Mouse (Mus musculus): Measurements from ENCODE around the gene Lrrc71. TPM values are rescaled to one million over a fixed set of nuclear protein-coding genes. Genes with fewer than 3 reads are reported as not detected.

Gene Lrrc71
- polyA plus RNA-seq, 1 experiment: 0.08 TPM

DNA sequence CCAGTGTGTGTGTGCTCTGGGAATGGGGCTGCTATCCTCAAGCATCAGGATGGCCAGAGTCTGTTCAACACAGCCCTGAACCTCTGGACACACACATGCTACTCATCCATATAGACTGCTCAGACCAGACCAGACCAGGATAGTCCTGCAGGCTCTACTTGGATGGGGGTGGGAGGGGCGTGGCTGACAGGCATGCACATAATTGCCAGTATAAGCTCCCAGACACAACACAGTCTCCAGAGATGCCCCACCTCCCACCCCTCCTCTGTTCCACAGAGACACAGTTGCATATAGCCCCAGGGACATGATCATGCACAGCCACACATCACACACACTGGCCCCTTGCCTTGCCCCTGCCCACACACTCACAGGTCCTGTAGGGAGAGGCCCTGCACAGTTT, 40.8 kb upstream of the Lrrc71 start:
- TF ChIP-seq MAX (IDR thresholded peaks at IDR 0.05): no peak
- no peak for TF ChIP-seq MYOG (IDR thresholded peaks at IDR 0.05; ENCODE audit: control insufficient read depth, extremely low read depth, insufficient read length)
- no peak for TF ChIP-seq CEBPB (IDR thresholded peaks at IDR 0.05; ENCODE audit: low read depth)
- TF ChIP-seq USF1 (IDR thresholded peaks at IDR 0.05; ENCODE audit: low read depth): no peak
- TF ChIP-seq CTCF (IDR thresholded peaks at IDR 0.05; ENCODE audit: control insufficient read depth, insufficient read depth, insufficient read length): no peak
- TF ChIP-seq FOSL1 (IDR thresholded peaks at IDR 0.05; ENCODE audit: insufficient read depth, low read length, poor library complexity, severe bottlenecking): no peak
- TF ChIP-seq MYOD1 (IDR thresholded peaks at IDR 0.05; ENCODE audit: control insufficient read depth, insufficient read length, low read depth): no peak
- Histone ChIP-seq H3K27me3 (ENCODE audit: control insufficient read depth, insufficient read depth, insufficient read length) (peaks cover 78% of the 10 kb centered on the region), H3K4me3 (ENCODE audit: insufficient read depth, poor library complexity, severe bottlenecking) (no peak overlapping the region), H3K79me3 (ENCODE audit: low read depth) (no peaks in the 10 kb centered on the region), H3ac (ENCODE audit: control insufficient read depth, insufficient read length, low read depth) (no peak overlapping the region), H3K36me3 (ENCODE audit: control insufficient read depth, insufficient read depth) (no peaks in the 10 kb centered on the region), H3K79me2 (ENCODE audit: control insufficient read depth, insufficient read depth) (no peaks in the 10 kb centered on the region)

DNA sequence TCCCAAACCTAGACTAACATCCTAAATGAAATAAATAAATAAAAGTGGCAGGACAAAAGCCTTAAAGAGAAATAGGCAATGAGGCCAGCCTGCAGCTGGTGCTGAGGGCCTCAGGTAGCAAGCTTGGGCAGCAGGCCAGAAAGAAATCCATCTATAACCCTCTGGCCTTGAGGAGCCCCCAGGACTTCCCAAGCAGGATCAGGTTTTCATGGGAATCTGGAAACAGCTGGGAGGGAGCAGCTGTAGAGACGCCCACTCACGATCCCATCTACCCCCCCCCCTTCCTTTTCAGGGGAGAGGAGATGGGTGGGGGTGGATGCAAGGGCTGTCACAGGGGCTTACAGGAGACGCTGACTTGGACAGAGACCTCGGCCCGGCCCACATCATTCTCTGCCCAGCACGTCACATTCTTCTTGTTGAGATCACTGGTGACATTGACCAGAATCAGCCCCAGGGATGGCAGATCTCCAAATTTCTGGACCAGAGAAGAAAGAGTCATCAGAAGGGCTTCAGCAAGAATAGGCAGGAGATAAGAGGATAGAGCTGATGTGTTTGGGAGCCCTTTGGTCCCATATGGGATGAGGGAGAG, 37.3 kb upstream of the Lrrc71 start:
- H3K36me3 ChIP-seq (ENCODE audit: control insufficient read depth, insufficient read depth): no peaks in the 10 kb centered on the region
- TF ChIP-seq USF1 (IDR thresholded peaks at IDR 0.05; ENCODE audit: low read depth) (no peak), CEBPB (IDR thresholded peaks at IDR 0.05; ENCODE audit: low read depth) (no peak), FOSL1 (IDR thresholded peaks at IDR 0.05; ENCODE audit: insufficient read depth, low read length, poor library complexity, severe bottlenecking) (no peak), CTCF (IDR thresholded peaks at IDR 0.05; ENCODE audit: control insufficient read depth, insufficient read depth, insufficient read length) (no peak), MAX (IDR thresholded peaks at IDR 0.05) (no peak), MYOD1 (IDR thresholded peaks at IDR 0.05; ENCODE audit: control insufficient read depth, insufficient read length, low read depth) (no peak), MYOG (IDR thresholded peaks at IDR 0.05; ENCODE audit: control insufficient read depth, extremely low read depth, insufficient read length) (no peak)
- no peaks in the 10 kb centered on the region for H3K79me2 ChIP-seq (ENCODE audit: control insufficient read depth, insufficient read depth)
- H3K4me3 ChIP-seq (ENCODE audit: insufficient read depth, poor library complexity, severe bottlenecking): no peak overlapping the region
- no peaks in the 10 kb centered on the region for H3K79me3 ChIP-seq (ENCODE audit: low read depth)
- no peak overlapping the region for H3ac ChIP-seq (ENCODE audit: control insufficient read depth, insufficient read length, low read depth)
- H3K27me3 ChIP-seq (ENCODE audit: control insufficient read depth, insufficient read depth, insufficient read length): peaks cover 76% of the 10 kb centered on the region

DNA sequence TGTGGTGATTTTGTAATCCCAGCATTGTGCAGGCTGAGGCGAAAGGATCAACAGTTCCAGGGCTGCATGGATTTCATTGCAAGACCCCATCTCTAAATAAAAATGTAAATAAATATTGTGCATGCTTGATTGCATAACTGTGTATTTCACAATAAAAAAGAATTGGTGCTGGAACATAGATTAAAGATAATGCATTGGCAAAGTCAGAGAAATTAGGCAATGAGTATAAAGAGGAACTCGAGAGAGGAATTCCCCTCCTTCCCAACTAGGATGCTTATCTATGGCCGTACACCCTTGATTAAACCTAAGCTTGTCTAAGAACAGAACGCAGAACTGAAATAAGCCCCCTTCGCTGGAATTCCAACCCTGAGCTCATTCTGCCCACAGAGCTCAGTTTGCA, 36.7 kb upstream of the Lrrc71 start:
- H3K36me3 ChIP-seq (ENCODE audit: control insufficient read depth, insufficient read depth): no peaks in the 10 kb centered on the region
- no peak overlapping the region for H3K4me3 ChIP-seq (ENCODE audit: insufficient read depth, poor library complexity, severe bottlenecking)
- peaks cover 78% of the 10 kb centered on the region for H3K27me3 ChIP-seq (ENCODE audit: control insufficient read depth, insufficient read depth, insufficient read length)

DNA sequence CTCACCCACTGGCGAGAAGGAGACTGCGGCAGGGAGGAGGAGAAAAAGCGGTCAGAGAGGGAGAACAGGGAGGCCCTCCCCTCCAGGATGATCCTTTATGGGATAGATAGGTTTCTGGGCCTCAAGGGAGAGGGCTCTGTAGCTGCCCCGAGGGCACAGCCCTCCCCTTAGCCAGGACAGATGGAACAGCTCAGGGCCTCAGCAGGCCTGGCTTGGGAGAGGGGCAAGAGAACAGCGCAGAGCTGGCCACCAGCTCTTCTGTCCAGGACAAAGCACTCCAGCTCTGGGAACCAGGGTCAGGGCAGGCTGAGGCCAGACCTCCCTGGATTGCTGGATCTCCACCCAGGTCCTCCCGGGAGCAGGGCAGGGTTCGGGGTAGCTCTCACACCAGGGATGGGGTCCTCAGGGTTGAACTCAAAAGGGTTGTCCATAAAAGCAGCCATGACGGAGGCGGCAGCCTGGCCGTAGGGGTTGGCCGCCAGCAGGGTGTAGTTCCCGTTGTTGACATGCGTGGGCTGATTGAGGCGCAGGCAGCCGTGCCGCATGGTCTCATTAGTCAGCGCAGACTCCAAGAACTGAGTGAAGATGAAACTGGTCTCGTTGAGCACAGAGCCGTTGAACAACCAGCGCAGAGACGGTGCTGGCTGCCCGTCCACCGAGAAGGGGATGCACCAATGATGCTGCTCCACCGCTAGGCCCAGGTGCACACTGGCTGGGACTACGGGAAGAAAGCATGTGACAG, 35.0 kb upstream of the Lrrc71 start:
- H3K79me2 ChIP-seq (ENCODE audit: control insufficient read depth, insufficient read depth): no peaks in the 10 kb centered on the region
- no peaks in the 10 kb centered on the region for H3K36me3 ChIP-seq (ENCODE audit: control insufficient read depth, insufficient read depth)
- TF ChIP-seq CTCF (IDR thresholded peaks at IDR 0.05; ENCODE audit: control insufficient read depth, insufficient read depth, insufficient read length) (no peak), FOSL1 (IDR thresholded peaks at IDR 0.05; ENCODE audit: insufficient read depth, low read length, poor library complexity, severe bottlenecking) (no peak), USF1 (IDR thresholded peaks at IDR 0.05; ENCODE audit: low read depth) (no peak), MYOD1 (IDR thresholded peaks at IDR 0.05; ENCODE audit: control insufficient read depth, insufficient read length, low read depth) (no peak)
- H3ac ChIP-seq (ENCODE audit: control insufficient read depth, insufficient read length, low read depth): no peak overlapping the region
- no peak overlapping the region for H3K4me3 ChIP-seq (ENCODE audit: insufficient read depth, poor library complexity, severe bottlenecking)
- no peaks in the 10 kb centered on the region for H3K79me3 ChIP-seq (ENCODE audit: low read depth)
- H3K27me3 ChIP-seq (ENCODE audit: control insufficient read depth, insufficient read depth, insufficient read length): peaks cover 80% of the 10 kb centered on the region

More for the DNA sequence above, 36.7 kb upstream of the Lrrc71 start:
- no peak overlapping the region for H3ac ChIP-seq (ENCODE audit: control insufficient read depth, insufficient read length, low read depth)
- H3K79me3 ChIP-seq (ENCODE audit: low read depth): no peaks in the 10 kb centered on the region
- TF ChIP-seq MAX (IDR thresholded peaks at IDR 0.05) (no peak), FOSL1 (IDR thresholded peaks at IDR 0.05; ENCODE audit: insufficient read depth, low read length, poor library complexity, severe bottlenecking) (no peak)
- H3K79me2 ChIP-seq (ENCODE audit: control insufficient read depth, insufficient read depth): no peaks in the 10 kb centered on the region

DNA sequence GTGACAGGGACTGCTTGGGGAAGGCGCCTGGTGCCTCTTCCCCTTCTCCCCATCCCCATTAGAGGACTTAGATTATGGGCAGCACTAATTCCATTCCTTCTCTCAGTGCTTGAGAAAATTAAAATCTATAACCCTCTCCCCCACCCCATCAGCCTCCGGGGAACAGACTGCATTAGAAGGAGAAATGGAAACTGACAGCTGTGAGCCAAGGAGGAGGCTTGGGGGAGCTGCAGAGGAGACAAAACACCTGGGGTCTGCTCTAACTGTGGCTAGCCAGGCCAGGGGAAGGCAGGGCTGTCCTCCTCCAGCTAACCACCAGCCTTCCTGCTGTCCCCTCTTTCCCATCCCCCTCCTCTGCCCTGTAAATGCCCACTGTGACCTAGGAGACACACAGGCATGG, 30.7 kb upstream of the Lrrc71 start:
- Histone ChIP-seq H3K27me3 (ENCODE audit: control insufficient read depth, insufficient read depth, insufficient read length) (peaks cover 97% of the 10 kb centered on the region), H3ac (ENCODE audit: control insufficient read depth, insufficient read length, low read depth) (no peak overlapping the region), H3K36me3 (ENCODE audit: control insufficient read depth, insufficient read depth) (no peaks in the 10 kb centered on the region), H3K4me3 (ENCODE audit: insufficient read depth, poor library complexity, severe bottlenecking) (no peak overlapping the region), H3K79me3 (ENCODE audit: low read depth) (no peaks in the 10 kb centered on the region), H3K79me2 (ENCODE audit: control insufficient read depth, insufficient read depth) (no peaks in the 10 kb centered on the region)
- TF ChIP-seq CTCF (IDR thresholded peaks at IDR 0.05; ENCODE audit: control insufficient read depth, insufficient read depth, insufficient read length) (no peak), FOSL1 (IDR thresholded peaks at IDR 0.05; ENCODE audit: insufficient read depth, low read length, poor library complexity, severe bottlenecking) (no peak), MAX (IDR thresholded peaks at IDR 0.05) (no peak), CEBPB (IDR thresholded peaks at IDR 0.05; ENCODE audit: low read depth) (no peak), MYOD1 (IDR thresholded peaks at IDR 0.05; ENCODE audit: control insufficient read depth, insufficient read length, low read depth) (no peak), USF1 (IDR thresholded peaks at IDR 0.05; ENCODE audit: low read depth) (no peak)

DNA sequence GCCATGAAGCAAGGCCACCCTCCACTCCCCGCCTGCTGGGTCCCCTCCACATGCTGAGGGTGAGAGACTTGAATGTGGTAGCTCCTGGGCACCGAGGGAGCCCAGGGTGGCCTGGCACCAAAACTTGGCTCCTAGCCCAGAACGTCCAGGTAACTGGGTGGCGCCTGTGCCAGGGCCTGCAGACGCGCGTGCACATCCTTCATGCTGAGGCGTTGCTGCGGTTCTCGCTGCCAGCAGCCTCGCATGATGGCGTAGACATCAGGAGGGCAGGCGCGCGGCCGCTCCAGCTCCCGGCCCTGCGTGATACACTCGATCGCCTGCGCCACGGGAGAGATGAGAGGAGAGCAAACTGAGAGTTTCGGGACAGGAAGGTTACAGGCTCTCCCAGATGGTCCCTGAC, 29.9 kb upstream of the Lrrc71 start:
- TF ChIP-seq USF1 (IDR thresholded peaks at IDR 0.05; ENCODE audit: low read depth) (no peak), MYOG (IDR thresholded peaks at IDR 0.05; ENCODE audit: control insufficient read depth, extremely low read depth, insufficient read length) (no peak), FOSL1 (IDR thresholded peaks at IDR 0.05; ENCODE audit: insufficient read depth, low read length, poor library complexity, severe bottlenecking) (no peak), CEBPB (IDR thresholded peaks at IDR 0.05; ENCODE audit: low read depth) (no peak), CTCF (IDR thresholded peaks at IDR 0.05; ENCODE audit: control insufficient read depth, insufficient read depth, insufficient read length) (no peak), MYOD1 (IDR thresholded peaks at IDR 0.05; ENCODE audit: control insufficient read depth, insufficient read length, low read depth) (no peak)
- Histone ChIP-seq H3K36me3 (ENCODE audit: control insufficient read depth, insufficient read depth) (no peaks in the 10 kb centered on the region), H3K27me3 (ENCODE audit: control insufficient read depth, insufficient read depth, insufficient read length) (peaks cover 97% of the 10 kb centered on the region), H3K79me3 (ENCODE audit: low read depth) (no peaks in the 10 kb centered on the region), H3ac (ENCODE audit: control insufficient read depth, insufficient read length, low read depth) (no peak overlapping the region), H3K4me3 (ENCODE audit: insufficient read depth, poor library complexity, severe bottlenecking) (no peak overlapping the region), H3K79me2 (ENCODE audit: control insufficient read depth, insufficient read depth) (no peaks in the 10 kb centered on the region)

Measured in C2C12 (cell line).